Mouse (Mus musculus): ENCODE measurements at regions not wholly inside any gene's neighbourhood (a gene's known extent, or its start where the extent isn't known, plus 50 kb on each side); places are given as distances from the start of the nearest gene placed in this dataset.

DNA sequence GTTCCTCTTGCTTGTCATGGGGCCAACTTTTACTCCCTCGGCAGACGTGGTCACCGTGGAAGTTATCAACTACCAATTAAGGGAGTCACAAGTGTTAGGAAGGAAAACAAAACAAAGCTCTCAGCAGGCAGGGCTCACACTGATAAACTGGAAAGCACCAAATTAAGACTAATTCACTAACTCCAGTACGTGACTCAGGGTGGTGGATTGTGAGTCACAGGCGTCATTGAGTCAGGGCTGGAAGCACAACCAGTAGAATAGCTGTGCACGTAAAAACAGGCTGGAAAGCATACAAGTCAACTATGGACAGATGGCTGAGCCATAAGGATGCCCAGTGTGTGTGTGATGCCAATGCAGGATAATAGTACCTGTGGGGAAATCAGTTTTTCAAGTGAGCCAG lies 204.9 kb downstream of the Gja1 start:
- in situ Hi-C loops (cut with MboI, MseI) = no loop called here

DNA sequence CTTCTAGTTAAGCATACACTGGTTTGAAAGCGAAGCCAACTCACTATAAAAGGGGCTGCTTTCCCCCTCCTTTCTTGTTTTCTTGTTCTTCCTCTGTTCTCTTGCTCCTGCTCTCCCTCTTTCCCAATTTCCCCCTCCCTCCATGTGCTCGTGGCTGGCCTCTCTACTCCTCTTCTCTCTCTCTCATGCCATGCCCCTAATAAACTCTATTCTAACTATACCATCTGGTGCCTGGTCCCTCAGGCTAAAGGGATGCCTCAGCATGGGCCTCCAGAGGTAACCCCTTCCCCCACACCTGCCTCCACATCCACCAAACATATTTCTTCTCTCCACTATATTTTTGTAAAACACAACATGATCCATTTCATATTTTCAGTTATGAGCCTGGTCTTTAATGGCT lies 210.1 kb downstream of the Gja1 start:
- in situ Hi-C loops (cut with MboI, MseI) = no loop called here

DNA sequence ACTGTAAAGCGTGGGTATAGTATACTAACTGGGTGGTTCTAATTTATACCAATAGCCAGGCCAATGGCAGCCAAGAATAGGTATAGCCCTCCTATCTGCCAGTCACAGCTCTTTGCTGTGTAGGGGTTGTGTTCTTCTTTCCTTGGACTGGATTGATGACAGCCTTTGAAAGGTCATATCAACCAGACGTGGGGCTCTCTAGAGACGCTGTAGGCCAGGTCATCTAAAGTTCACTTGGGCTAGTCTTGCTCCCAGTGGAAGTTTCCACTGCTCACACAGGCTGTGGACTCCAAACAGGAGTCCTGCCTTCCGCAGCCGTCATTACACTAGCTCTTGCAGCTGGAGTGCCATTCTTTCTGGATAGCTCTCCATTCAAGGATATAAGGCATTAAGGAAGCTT lies 220.3 kb downstream of the Gja1 start:
- in situ Hi-C loops (cut with MboI, MseI) = no loop called here

DNA sequence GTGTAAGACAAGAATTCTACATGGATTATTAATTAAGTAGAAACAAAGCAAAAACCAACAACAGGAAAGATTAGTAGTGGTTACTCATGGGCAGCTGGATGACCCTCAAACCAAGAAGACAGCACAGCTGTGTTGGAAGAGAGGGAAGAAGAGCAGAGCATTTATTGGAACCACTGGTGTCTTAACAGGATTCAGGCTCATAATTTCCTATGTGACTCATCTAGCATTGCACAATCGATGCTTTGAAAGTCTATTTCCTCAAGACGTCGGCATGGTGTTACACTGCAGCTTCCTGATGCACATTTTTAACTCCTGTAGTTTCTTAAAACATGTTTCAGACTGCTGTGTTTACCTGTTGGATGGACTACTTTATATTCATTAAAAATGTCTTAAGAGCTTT lies 221.1 kb downstream of the Gja1 start:
- in situ Hi-C loops (cut with MboI, MseI) = no loop called here

DNA sequence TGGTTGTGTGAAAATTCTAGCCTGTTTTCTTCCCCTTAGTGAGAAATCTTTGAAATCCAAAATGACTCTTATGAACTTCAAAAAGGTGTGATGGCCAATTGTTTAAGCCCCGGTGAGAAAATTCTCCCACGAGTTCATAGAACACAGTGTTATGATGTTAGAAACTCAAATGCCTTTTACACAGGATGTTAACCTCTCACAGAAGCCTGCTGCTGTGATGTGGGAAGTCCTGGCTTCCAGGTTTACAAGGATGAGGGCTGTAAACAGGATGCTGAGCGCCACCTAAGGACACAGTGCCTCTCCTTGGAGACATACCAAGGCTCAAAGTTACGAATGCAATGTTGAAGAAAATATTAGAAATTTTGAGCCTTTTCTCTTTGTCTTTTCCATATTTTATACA lies 222.8 kb downstream of the Gja1 start:
- in situ Hi-C loops (cut with MboI, MseI) = loop anchor here (25.0 kb wide), 1 partner anchor 1637 kb away; the partner anchor contains the start of genes Duxf3 and Gm4981

DNA sequence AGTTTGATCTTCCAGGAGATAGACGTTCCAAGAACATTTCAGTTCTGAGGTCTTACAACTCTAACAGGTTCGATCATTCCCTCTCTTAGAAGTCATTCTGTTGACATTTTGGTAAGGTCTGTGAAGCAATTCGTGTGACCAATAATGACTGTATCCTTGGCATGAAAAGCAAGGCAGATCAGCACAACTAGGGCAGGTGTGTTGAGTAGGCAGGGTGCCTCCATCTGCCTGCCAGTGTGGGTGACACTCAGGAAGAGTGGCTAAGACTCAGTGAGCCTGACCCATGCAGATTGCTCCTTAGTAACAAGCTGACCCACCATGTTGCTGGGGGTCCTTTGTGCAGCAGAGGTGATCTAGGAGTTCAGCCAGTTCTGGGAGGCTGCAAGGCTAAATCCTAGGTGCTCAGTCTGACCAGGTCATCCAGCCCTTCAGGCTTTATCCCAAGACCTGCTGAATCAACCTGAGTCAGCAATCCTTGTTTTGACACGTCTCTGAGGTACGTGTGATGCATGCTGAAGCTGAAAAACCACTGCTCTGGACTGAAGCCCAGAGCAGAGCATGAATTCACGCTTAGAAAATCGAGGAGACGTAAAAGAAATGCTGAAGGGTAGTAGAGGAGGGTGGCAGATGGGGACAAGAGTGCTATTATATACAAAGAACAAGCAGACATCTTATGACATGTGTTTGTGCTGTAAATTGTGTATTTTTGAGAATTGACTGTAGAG lies 234.6 kb downstream of the Gja1 start:
- in situ Hi-C loops (cut with MboI, MseI) = loop anchor here (25.0 kb wide), 1 partner anchor 1626 kb away; the partner anchor contains the start of genes Duxf3 and Gm4981

DNA sequence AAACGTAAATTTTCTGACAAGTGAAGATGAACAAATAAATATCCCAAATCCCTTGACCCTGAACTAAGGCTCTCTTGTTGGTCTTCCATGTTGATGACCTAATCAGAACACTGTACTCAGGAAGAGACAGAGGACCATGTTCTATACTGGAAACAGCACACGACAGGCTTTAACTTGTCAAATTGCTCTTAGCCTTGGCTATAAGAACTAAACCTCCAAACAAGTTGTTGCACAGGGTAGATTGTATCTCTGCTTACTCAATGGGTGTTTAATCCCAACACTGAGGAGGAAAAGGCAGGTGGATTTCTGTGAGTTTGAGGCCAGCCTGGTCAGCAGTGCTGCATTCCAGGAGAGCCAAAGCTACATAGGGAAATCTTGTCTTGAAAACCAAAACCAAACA lies 265.5 kb downstream of the Gja1 start:
- in situ Hi-C loops (cut with MboI, MseI) = no loop called here

DNA sequence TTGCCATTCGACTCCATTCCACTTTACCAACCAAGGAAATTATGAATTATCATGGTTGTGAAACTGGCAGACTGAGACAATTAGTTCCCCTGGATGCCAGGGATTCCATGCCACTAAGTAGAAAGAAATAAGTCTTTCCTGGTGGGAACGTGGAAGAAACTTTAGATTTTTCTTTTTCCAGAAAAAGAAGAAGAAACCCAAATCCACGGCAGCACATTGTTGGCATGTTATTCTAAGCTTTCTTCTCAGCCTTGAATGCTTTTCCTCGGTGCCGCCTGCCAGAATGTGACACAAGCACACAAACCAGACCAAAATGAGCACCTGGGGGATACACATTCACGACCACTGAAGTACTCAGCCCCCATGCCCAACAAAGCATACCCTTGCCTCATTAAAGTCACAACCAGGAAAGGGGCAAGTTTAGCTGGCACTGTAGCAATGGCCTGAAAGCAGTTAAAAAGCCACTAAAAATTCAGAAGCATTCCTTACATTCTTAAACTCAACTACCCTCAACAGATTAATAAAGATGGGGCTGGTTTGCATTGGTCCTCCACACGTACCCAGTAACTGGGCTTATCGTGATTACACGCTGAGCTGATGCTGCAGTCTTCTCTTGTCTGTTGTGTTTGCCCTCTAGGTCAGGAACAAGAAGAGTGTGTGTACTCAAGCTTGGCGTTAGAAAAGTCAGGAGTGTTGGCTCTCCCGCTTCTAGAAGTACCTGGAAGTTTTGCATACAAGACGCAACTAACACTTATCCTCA lies 266.4 kb downstream of the Gja1 start:
- in situ Hi-C loops (cut with MboI, MseI) = no loop called here

DNA sequence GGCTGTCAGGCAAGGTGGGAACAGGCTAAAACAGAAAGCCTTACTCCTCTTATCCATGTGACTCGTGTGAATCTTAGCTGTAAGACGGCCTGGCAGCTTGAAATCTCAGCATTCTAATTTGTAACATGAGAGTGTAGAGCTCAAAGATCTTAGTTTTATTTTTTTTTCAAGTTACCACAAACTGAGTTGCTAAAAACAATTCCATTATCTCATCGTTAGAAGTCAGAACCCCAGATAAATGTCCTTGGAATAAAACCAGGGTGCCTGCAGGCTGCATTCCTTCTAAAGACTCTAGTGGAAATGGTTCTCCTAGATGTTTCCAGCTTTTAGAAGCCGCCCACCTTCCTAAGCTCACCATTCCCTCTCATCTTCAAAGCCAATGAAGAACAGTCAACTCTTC lies 283.4 kb downstream of the Gja1 start:
- in situ Hi-C loops (cut with MboI, MseI) = no loop called here

DNA sequence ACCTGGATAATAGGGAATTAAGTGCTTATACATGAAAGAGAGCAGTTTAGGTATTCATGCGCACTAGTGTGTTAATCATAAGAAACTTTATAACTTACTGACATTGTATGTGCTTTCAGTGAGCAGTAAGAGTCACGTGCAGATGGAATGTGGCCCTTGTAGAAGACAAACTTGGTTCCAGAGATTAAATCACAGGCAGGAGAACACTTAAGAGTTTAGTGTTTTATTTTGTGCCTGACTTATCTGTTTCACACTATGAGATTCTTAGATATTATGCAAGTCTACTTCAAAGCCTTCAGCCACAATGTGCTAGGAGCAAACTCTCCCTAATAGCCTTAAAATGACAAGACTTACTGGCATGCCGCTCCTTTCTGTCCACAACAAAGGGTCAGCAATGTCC lies 296.8 kb downstream of the Gja1 start:
- in situ Hi-C loops (cut with MboI, MseI) = loop anchor here (5.0 kb wide), 1 partner anchor 63 kb away; no protein-coding TSS in a partner anchor

DNA sequence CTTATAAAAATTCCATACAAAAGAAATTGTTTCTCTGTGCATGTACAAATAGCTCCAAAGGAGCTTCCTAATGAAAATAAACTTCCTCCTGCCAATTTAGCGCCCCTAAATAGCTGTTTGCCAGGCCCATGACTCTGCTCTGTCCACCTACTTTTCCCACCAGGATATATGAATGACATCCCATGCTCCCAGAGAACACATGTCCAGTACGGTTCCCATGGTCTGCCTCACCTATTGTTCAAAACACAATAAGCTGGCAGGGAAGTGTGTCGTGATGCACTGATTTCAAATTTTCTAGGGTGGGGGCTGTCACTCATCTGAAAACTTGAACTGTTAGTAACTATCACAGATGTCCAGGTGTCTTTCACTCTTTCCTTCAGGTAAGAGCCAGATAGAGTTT lies 305.8 kb downstream of the Gja1 start:
- in situ Hi-C loops (cut with MboI, MseI) = no loop called here

DNA sequence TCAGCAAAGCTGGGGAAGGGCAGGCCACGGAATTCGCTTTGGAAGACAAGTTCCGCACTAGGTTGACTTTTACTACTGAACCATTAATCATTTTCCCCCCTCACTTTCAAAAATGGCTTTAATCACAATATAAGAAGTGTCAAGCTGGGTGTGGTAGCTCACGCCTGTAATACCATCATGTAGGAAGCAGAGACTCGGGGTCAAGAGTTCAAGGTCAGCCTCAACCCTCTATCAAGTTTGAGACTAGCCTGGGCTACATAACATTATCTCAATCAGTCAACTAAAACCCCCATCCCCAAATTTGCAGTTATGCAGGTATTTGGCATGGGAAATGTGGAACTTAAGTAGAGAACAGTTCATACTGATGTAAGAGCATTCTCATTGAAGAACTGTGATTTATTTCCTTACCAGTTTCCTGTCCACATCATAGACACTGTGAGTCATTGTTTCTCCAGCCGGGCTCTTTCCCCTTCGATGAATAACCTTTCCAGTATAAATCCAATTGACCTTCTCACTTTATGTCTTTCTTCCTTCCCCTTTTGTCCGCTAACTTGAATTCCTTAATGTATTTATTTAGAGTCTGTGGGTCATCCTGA lies 308.6 kb downstream of the Gja1 start:
- in situ Hi-C loops (cut with MboI, MseI) = no loop called here

DNA sequence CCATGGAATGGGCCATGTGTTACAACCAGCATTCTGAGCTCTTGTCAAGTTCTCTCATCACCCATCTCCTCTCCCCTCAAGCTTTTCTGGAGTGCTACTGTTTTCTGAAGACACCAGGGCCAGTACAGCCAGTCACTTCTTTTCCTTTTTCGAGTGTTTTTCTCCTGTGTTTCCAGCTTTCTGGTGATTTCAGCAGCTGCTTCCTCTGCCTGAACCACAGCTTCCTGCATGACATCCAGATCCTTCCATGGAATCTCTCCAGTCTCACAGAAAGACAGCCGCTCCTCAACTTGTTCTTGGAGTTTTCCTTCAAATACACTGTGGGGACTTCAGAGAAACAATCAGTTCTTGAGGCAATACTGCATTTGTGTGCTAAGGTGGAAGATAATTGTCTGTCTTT lies 314.3 kb downstream of the Gja1 start:
- in situ Hi-C loops (cut with MboI, MseI) = no loop called here

DNA sequence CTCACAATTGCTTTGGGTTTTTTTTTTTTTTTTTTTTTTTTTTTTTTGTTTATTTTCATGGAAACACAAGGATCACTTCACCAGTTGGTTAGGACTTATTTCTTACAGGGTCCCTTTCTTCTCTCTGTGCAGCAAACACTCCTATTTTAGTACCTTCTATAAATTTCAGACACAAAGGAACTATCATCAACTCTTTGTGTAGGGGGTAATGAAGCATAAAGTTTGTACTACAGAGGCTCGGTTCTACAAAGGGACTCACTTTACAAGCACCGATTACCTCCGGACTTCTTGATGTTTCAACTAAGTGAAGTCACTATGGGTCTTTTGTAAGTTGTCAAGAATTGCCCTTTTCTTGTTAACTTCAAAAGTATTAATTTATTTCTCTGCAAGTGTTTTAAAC lies 318.0 kb downstream of the Gja1 start:
- in situ Hi-C loops (cut with MboI, MseI) = no loop called here

DNA sequence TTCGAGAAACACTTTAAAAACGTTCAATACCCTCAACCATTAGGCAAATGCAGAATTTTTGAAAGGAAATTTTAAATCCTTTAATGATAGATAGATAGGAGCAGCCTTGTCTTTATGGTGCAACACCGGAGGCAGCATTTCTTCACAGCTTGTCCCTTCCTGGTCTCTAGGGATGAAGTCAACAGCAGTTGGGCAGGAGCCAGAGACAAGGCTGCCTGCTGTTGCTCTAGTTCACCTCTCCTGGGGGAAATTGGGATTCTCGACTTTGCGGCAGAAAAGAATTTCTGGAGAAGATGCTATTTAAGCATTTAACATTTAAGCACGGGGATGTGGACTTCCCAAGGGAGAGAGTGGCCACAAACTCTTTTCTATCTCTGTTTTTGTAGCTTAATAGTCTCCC lies 323.0 kb downstream of the Gja1 start:
- in situ Hi-C loops (cut with MboI, MseI) = no loop called here

DNA sequence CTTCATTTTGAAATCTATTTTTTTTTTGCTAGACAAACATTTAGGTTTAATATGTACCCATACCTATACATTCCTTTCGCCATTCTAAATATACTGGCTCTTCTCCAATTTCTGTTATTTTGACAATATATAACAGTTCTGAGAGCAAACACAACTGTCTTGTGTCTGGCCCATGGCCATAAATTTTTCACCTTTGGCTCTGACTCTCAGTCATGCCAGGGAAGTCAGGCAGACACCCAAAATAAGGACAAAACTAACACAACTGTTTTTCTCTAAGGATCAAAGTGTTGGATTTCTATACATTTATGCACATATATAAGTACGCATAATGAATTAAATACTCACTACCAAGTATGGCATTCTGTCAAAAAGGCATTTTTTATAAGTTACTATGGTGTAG lies 331.3 kb downstream of the Gja1 start:
- in situ Hi-C loops (cut with MboI, MseI) = no loop called here

DNA sequence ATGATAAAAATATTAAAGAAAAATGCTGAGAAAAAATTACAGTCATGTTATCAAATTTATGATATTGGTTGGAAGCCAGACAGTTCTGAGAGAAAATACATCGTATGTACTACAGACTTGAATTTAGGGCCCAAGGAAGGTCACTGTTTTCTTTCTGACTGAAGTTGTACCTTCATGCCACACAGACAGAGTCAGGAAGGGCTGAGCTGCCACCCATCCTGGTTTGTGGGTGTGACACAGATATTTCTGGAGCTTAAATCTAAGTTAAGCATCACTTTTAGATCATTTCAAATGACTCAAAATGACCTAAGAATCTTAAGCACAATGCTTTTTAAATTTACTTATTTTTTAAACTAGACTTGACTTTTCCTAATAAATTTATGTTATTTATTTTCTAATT lies 331.8 kb downstream of the Gja1 start:
- in situ Hi-C loops (cut with MboI, MseI) = no loop called here

DNA sequence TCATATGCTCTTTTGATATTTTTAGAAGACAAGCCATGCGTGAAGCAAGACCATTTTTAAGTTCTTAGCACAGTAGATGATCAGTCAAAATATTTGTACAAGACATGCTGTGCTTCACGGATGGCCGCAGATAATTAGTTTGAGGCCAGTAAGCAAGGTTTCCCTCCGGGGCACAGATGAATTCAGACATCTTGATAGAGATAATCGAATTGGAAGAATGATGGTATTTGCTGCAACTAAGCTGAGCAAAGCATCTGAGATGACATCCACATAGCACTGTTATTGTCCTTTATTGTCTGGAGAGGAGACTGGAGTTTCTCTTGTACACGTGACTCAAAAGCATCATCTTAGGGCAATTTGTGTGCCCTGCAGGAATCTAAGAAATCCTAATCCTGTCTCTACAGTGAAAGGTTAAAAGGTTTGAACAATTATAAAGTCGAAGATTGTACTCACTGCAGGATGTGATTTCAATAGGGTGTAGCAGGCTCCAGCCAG lies 335.5 kb downstream of the Gja1 start:
- in situ Hi-C loops (cut with MboI, MseI) = no loop called here

DNA sequence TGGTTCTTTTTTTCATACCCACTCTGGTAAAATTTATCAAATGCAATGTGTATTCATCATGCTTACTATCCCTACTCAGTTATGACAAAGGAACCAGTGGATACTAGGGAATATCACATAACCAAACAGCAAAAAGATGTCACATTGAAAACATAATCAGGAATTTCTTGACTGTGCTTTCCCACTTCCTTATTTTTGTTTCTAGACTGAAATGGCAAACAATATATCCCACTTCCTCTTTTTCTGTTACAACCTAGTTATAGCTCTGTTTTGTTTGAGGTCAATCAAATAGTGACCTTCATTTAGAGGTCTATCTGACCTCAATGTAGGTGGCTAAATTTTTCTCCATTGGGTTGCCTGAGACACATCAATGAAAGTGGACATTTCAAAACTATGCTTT lies 359.9 kb downstream of the Gja1 start:
- in situ Hi-C loops (cut with MboI, MseI) = loop anchor here (5.0 kb wide), 1 partner anchor 65 kb away; no protein-coding TSS in a partner anchor

DNA sequence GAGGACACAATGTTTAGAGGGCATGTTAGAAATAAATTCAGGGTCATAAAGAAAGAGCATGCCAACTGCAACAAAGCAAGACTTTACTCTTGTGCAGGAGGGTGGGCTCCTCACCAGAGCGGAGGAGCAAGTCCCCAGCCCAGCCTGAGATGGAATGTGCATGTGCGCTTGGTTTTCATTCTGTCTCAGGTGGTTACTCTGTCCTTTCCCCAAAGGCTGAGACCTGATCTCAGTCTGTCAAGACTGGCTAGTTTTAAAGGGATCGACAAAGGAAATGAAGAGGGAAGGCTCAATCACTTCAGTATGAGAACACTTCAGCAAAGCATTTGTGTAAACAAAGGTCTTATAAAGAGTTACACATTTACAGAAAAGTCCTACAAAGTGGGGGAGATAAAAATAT lies 362.5 kb downstream of the Gja1 start:
- in situ Hi-C loops (cut with MboI, MseI) = loop anchor here (5.0 kb wide), 1 partner anchor 67 kb away; no protein-coding TSS in a partner anchor

DNA sequence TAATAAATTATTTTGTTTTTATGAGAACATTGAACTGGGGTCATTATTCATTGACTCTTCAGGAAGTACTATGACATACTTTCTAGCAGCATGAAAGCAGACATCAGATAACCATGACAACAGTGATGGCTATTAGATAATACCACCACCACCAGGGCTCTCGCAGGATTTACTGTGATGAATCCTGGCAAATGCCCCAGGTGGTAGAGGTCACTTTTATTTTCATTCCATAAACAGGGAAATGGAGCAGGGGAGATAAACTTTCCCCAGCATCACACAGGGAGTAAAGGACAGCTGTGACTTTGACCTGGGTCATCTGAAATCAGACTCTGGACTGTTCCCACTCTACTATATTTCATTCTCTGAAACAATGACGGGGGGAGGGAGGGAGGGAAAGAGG lies 375.0 kb downstream of the Gja1 start:
- in situ Hi-C loops (cut with MboI, MseI) = no loop called here

DNA sequence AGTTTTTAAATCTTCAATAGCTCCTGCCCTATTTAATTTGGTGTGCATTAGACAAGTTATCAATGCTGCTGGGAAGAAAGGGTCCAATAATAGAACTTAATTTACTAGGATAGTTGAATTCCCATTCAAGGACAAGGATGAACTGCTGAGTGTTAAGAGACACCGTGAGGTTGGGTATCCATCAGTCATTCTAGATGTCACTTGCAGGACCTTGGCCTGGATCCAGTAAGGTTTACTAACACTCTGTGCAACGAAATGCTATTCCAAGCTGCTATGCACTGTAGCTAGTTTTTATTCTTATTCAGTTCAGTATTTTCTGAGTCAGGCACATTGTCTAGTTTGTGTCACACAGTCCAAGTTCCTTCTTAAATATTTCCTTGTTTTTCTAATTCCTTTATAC lies 376.4 kb downstream of the Gja1 start:
- in situ Hi-C loops (cut with MboI, MseI) = no loop called here

All from regulatory T cell (primary cell).